Mouse (Mus musculus): Measurements from ENCODE around the gene Xylt1. TPM values are rescaled to one million over a fixed set of nuclear protein-coding genes. Genes with fewer than 3 reads are reported as not detected.

Gene Xylt1
- polyA plus RNA-seq, 1 experiment: 10.5 TPM

GRCm38 (mm10) chr7:117377138-117377537, 3.6 kb upstream of the Xylt1 start:
- no peak overlapping the region for H3K4me3 ChIP-seq (ENCODE audit: insufficient read depth, low read length)
- H3K27ac ChIP-seq (ENCODE audit: insufficient read depth, low read depth, low read length): no peak overlapping the region
- TF ChIP-seq POLR2A (IDR thresholded peaks at IDR 0.05; ENCODE audit: borderline replicate concordance, low read depth, low read length) (no peak), CTCF (IDR thresholded peaks at IDR 0.05; ENCODE audit: low read depth, low read length) (no peak)
- peaks cover 2% of the 10 kb centered on the region for H3K4me1 ChIP-seq (ENCODE audit: control insufficient read depth, insufficient read depth, low read length)

- Histone ChIP-seq H3K4me3 (ENCODE audit: insufficient read depth, low read length) (peak overlapping the region; percentile 77), H3K4me1 (ENCODE audit: control insufficient read depth, insufficient read depth, low read length) (peaks cover 11% of the 10 kb centered on the region), H3K27ac (ENCODE audit: insufficient read depth, low read depth, low read length) (no peak overlapping the region)
- no peak for TF ChIP-seq CTCF (IDR thresholded peaks at IDR 0.05; ENCODE audit: low read depth, low read length)
- TF ChIP-seq POLR2A (IDR thresholded peaks at IDR 0.05; ENCODE audit: borderline replicate concordance, low read depth, low read length): no peak
Measured at GRCm38 (mm10) chr7:117380036-117380417, 752 bp upstream of the Xylt1 start.

- H3K4me3 ChIP-seq (ENCODE audit: insufficient read depth, low read length): peak overlapping the region; percentile 77
- peaks cover 11% of the 10 kb centered on the region for H3K4me1 ChIP-seq (ENCODE audit: control insufficient read depth, insufficient read depth, low read length)
- TF ChIP-seq POLR2A (IDR thresholded peaks at IDR 0.05; ENCODE audit: borderline replicate concordance, low read depth, low read length): no peak
- no peak for TF ChIP-seq CTCF (IDR thresholded peaks at IDR 0.05; ENCODE audit: low read depth, low read length)
- no peak overlapping the region for H3K27ac ChIP-seq (ENCODE audit: insufficient read depth, low read depth, low read length)
Measured at GRCm38 (mm10) chr7:117381188-117381981, 606 bp downstream of the Xylt1 start.

- no peak overlapping the region for H3K27ac ChIP-seq (ENCODE audit: insufficient read depth, low read depth, low read length)
Measured at GRCm38 (mm10) chr7:117382006-117382405, 1.2 kb downstream of the Xylt1 start.

GRCm38 (mm10) chr7:117383147-117383940, 2.6 kb downstream of the Xylt1 start:
- Histone ChIP-seq H3K4me3 (ENCODE audit: insufficient read depth, low read length) (peak overlapping the region; percentile 63), H3K4me1 (ENCODE audit: control insufficient read depth, insufficient read depth, low read length) (peaks cover 11% of the 10 kb centered on the region), H3K27ac (ENCODE audit: insufficient read depth, low read depth, low read length) (no peak overlapping the region)
- TF ChIP-seq CTCF (IDR thresholded peaks at IDR 0.05; ENCODE audit: low read depth, low read length): peak; percentile 65
- no peak for TF ChIP-seq POLR2A (IDR thresholded peaks at IDR 0.05; ENCODE audit: borderline replicate concordance, low read depth, low read length)

More at GRCm38 (mm10) chr7:117382006-117382405, 1.2 kb downstream of the Xylt1 start:
- Histone ChIP-seq H3K4me3 (ENCODE audit: insufficient read depth, low read length) (peak overlapping the region; percentile 77), H3K4me1 (ENCODE audit: control insufficient read depth, insufficient read depth, low read length) (peaks cover 11% of the 10 kb centered on the region)
- TF ChIP-seq CTCF (IDR thresholded peaks at IDR 0.05; ENCODE audit: low read depth, low read length) (no peak), POLR2A (IDR thresholded peaks at IDR 0.05; ENCODE audit: borderline replicate concordance, low read depth, low read length) (no peak)

GRCm38 (mm10) chr7:117386376-117386775, 5.6 kb downstream of the Xylt1 start:
- H3K4me3 ChIP-seq (ENCODE audit: insufficient read depth, low read length): no peak overlapping the region
- H3K27ac ChIP-seq (ENCODE audit: insufficient read depth, low read depth, low read length): no peak overlapping the region
- peaks cover 11% of the 10 kb centered on the region for H3K4me1 ChIP-seq (ENCODE audit: control insufficient read depth, insufficient read depth, low read length)
- no peak for TF ChIP-seq CTCF (IDR thresholded peaks at IDR 0.05; ENCODE audit: low read depth, low read length)
- TF ChIP-seq POLR2A (IDR thresholded peaks at IDR 0.05; ENCODE audit: borderline replicate concordance, low read depth, low read length): no peak

GRCm38 (mm10) chr7:117388284-117388988, 7.7 kb downstream of the Xylt1 start:
- no peak for TF ChIP-seq POLR2A (IDR thresholded peaks at IDR 0.05; ENCODE audit: borderline replicate concordance, low read depth, low read length)
- no peak for TF ChIP-seq CTCF (IDR thresholded peaks at IDR 0.05; ENCODE audit: low read depth, low read length)
- Histone ChIP-seq H3K27ac (ENCODE audit: insufficient read depth, low read depth, low read length) (no peak overlapping the region), H3K4me3 (ENCODE audit: insufficient read depth, low read length) (no peak overlapping the region), H3K4me1 (ENCODE audit: control insufficient read depth, insufficient read depth, low read length) (peaks cover under 1% of the 10 kb centered on the region; the same call in 1 of the 2 replicates)

- Histone ChIP-seq H3K4me3 (ENCODE audit: insufficient read depth, low read length) (no peak overlapping the region), H3K27ac (ENCODE audit: insufficient read depth, low read depth, low read length) (no peak overlapping the region), H3K4me1 (ENCODE audit: control insufficient read depth, insufficient read depth, low read length) (peaks cover 6% of the 10 kb centered on the region)
- TF ChIP-seq CTCF (IDR thresholded peaks at IDR 0.05; ENCODE audit: low read depth, low read length) (no peak), POLR2A (IDR thresholded peaks at IDR 0.05; ENCODE audit: borderline replicate concordance, low read depth, low read length) (no peak)
Measured at GRCm38 (mm10) chr7:117389048-117389447, 8.3 kb downstream of the Xylt1 start.

- peaks cover 8% of the 10 kb centered on the region for H3K4me1 ChIP-seq (ENCODE audit: control insufficient read depth, insufficient read depth, low read length)
- H3K27ac ChIP-seq (ENCODE audit: insufficient read depth, low read depth, low read length): no peak overlapping the region
- TF ChIP-seq POLR2A (IDR thresholded peaks at IDR 0.05; ENCODE audit: borderline replicate concordance, low read depth, low read length): no peak
- no peak for TF ChIP-seq CTCF (IDR thresholded peaks at IDR 0.05; ENCODE audit: low read depth, low read length)
- H3K4me3 ChIP-seq (ENCODE audit: insufficient read depth, low read length): no peak overlapping the region
Measured at GRCm38 (mm10) chr7:117392863-117393569, 12.2 kb downstream of the Xylt1 start.

Data from bone marrow macrophage, adult 2 months (primary cell).